Mouse (Mus musculus) brain, embryonic 14.5 days (tissue): ENCODE data around the gene Cdkl4.

Experiments used
- CTCF ChIP-seq: fragments of 200-500 bp; IDR thresholded peaks from 2 replicates; pipeline ENCODE4 v1.5.1; 2012; ENCODE audit warnings: inconsistent platforms, mild to moderate bottlenecking, moderate library complexity, borderline replicate concordance; ENCODE audit not compliant: insufficient read depth, insufficient read length; ENCODE audit errors: extremely low read depth
- POLR2A ChIP-seq: fragments of 200-500 bp; IDR thresholded peaks from 2 replicates; pipeline ENCODE4 v1.6.1; 2012; ENCODE audit warnings: mild to moderate bottlenecking, inconsistent platforms, borderline replicate concordance; ENCODE audit not compliant: poor library complexity, insufficient read depth, insufficient read length, severe bottlenecking; ENCODE audit errors: extremely low read depth

GRCm38 (mm10) chr17:80558583-80558982, 19.0 kb downstream of the Cdkl4 start:
- TF ChIP-seq CTCF (no peak), POLR2A (no peak)
